Mouse (Mus musculus): ENCODE results near the gene Bco2. TPM values are rescaled to one million over a fixed set of nuclear protein-coding genes. Genes with fewer than 3 reads are reported as not detected.

Bco2 gene
- 1 to 10 TPM; 3.4 to 3.8 TPM for total RNA-seq (2021)

GRCm38 (mm10) chr9:50555094-50555446, at the start of gene Bco2:
Bco2 (minus strand) TSS chr9:50555181.
- intact Hi-C loops (cut with DNase I) = no loop called here
- no peak for DNase-seq (ENCODE audit: low spot score in 2 of 2)

GRCm38 (mm10) chr9:50604338-50604737, 49.4 kb upstream of the Bco2 start:
- no peak for DNase-seq (ENCODE audit: low spot score in 2 of 2)
- intact Hi-C loops (cut with DNase I) = no loop called here

- DNase-seq (ENCODE audit: low spot score in 2 of 2) = no peak
- intact Hi-C loops (cut with DNase I) = no loop called here
These were observed 49.0 kb upstream of the Bco2 start for GRCm38 (mm10) chr9:50603998-50604324.

- intact Hi-C loops (cut with DNase I) = no loop called here
These were observed 48.4 kb upstream of the Bco2 start, which contains the start of the genes Sdhd and Timm8b for GRCm38 (mm10) chr9:50603189-50603997. Sdhd (minus strand) TSS chr9:50603812. Timm8b (plus strand) TSS chr9:50603910.

GRCm38 (mm10) chr9:50602055-50602845, 47.3 kb upstream of the Bco2 start:
- intact Hi-C loops (cut with DNase I) = no loop called here
- no peak for DNase-seq (ENCODE audit: low spot score in 2 of 2)

More at GRCm38 (mm10) chr9:50603189-50603997, 48.4 kb upstream of the Bco2 start, which contains the start of the genes Sdhd and Timm8b:
- peak; percentile 94 to 98 for DNase-seq (ENCODE audit: low spot score in 2 of 2)

DNA sequence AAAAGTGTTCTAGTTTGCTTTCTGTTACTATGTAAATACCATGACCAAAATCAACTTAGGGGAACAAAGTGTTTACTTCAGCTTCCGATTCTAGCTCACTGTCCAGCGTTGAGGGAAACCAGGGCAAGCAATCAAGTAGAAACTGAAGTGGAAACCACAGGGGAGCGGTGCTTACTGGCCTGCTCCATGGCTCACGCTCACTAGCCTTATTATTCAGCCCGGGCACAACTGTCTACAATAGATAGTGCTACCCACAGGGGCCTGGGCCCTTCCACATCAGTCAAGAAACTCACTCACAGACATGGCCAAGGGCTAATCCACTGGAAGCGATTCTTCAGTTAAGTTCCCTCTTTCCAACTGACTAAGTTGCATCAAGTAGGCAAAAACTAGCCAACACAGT, 46.6 kb upstream of the Bco2 start:
- intact Hi-C loops (cut with DNase I) = no loop called here

GRCm38 (mm10) chr9:50596973-50597372, 42.0 kb upstream of the Bco2 start:
- DNase-seq (ENCODE audit: low spot score in 2 of 2) = no peak
- intact Hi-C loops (cut with DNase I) = no loop called here

More for the DNA sequence above, 46.6 kb upstream of the Bco2 start:
- DNase-seq (ENCODE audit: low spot score in 2 of 2) = no peak

DNA sequence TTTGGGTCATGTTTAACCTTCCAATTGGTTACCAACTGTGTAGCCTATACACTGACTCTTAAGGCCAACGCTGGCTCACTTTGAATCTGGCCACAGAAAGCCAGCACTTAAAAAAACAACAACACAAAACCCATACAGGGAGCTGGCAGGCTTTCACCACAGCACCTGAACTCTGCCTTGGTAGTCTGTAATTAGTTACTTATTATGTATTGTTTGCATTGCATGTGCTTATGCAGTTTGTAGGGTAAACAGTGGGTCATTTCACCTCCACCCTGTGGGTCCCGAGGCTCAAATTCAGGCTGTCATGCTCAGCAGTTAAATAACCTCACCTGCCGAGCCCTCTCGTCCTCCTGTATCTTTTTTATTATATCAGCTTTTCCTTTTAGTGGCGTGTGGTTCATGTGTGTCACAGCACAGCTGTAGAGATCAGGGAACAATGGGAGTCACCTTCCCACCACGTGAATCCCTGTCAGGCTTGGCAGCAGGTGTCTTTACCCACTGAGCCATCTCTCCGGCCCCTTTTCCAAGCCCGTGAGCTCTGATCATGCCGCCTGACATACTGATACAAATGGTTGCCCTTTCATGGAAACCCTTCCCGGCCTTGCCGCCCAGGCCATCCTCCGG, 39.9 kb upstream of the Bco2 start:
- DNase-seq (ENCODE audit: low spot score in 2 of 2) = no peak
- intact Hi-C loops (cut with DNase I) = loop anchor here (5.0 kb wide), 1 partner anchor 153 kb away; no protein-coding TSS in a partner anchor

DNA sequence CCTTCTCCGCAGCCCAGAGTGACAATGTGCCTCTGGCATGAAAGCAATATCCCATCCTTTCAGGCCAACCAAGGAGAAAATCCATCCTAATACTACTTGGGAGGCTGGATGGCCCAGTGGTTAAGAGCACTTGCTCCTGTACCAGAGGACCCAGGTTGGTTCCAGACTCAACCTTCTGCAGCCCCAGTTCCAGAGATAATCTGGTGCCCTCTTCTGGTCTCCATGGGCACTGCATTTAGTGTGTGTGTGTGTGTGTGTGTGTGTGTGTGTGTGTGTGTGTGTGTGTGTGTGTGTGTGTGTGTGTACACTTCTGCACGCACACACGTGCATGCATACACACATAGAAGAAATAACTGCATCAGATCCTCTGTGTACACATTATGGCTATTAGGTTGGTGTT, 38.6 kb upstream of the Bco2 start:
- intact Hi-C loops (cut with DNase I) = loop anchor here (5.0 kb wide), 1 partner anchor 151 kb away; no protein-coding TSS in a partner anchor
- DNase-seq (ENCODE audit: low spot score in 2 of 2) = no peak

GRCm38 (mm10) chr9:50592955-50593354, 38.0 kb upstream of the Bco2 start:
- intact Hi-C loops (cut with DNase I) = loop anchor here (5.0 kb wide), 1 partner anchor 151 kb away; no protein-coding TSS in a partner anchor
- no peak for DNase-seq (ENCODE audit: low spot score in 2 of 2)

GRCm38 (mm10) chr9:50590856-50591518, 36.0 kb upstream of the Bco2 start:
- DNase-seq (ENCODE audit: low spot score in 2 of 2) = no peak
- intact Hi-C loops (cut with DNase I) = loop anchor here (5.0 kb wide), 1 partner anchor 149 kb away; no protein-coding TSS in a partner anchor

- intact Hi-C loops (cut with DNase I) = no loop called here
- DNase-seq (ENCODE audit: low spot score in 2 of 2) = no peak
These were observed 32.0 kb upstream of the Bco2 start for GRCm38 (mm10) chr9:50586955-50587354.

- intact Hi-C loops (cut with DNase I) = no loop called here
These were observed 30.3 kb upstream of the Bco2 start for GRCm38 (mm10) chr9:50585145-50585818.

DNA sequence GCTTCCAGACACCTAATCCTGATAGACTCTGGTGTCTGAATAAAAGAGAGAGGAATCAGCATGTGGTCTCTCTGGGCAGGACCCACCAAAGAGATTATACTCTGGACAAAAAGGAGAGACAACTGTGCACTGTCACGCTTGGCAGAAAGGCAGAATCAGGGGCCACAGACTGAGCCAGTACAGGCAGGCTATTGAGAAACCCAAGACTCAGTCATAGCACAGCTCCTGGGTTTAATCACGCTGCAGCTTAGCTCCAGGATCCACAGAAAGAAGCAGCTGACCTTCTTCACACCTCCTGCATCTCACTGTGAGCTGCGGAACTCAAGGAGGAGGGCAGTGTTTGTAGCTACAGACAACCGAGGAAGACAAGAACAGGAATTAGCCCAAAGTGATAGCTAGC, 25.4 kb upstream of the Bco2 start:
- DNase-seq (ENCODE audit: low spot score in 2 of 2) = no peak
- intact Hi-C loops (cut with DNase I) = no loop called here

More at GRCm38 (mm10) chr9:50585145-50585818, 30.3 kb upstream of the Bco2 start:
- no peak for DNase-seq (ENCODE audit: low spot score in 2 of 2)

DNA sequence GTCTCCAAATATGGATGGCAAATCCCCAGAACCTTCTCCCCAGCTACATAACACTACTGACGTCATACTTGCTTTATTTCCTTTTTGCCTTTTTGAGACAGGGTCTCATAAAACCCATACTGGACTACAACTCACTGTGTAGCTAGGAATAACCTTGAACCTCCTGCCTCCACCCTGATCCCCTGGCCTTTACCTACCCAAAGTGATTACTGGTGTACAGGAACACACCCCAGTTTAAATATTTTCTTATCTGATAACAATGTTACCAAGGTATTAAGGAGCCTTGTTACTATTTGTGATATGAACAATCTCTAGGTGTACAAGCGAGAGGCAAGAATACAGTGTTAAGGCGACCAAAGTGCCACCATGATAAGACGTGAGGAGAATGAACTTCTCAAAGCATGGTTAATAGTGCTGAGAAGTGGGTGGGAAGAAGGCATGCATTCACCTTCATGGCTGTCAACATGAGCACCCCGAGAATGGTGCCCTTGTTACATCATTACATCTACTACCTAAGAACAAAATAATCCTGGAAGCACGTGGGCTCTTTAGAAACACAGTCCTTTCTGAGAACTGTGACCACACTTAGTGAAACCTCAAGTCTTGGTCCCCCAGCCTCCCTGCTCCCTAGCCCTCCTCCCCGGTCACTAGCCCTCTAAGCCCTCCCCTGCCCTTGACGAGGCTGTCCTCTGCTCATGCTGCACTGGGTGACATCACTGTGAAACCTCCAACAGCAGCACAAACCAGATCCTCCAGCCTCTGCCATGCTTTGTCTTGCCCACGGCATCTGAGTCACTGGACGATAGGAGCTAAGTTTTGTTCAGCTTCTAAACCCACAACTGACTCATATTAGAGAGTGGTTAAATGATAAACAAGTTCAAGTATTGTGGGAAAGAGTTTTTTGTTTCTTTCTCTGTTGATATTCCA, 14.9 kb upstream of the Bco2 start:
- intact Hi-C loops (cut with DNase I) = no loop called here

DNA sequence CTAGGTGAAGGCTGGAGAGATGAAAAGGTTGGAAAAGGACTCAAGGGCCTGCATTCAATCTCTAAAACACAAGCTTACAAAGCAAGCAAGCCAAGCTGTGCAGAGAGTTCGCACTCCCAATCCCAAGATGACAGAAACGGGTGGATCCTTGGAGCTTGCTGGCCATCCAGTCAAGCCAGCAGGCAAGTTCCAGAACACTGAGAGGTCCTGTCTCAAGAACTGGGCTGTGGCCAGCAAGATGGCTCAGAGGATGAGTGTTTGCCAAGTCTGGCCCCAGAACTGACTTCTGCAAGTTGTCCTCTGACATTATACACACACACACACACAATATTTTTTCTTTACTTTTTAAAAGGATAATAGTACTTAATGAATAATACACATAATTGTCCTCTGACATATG, 12.9 kb upstream of the Bco2 start:
- intact Hi-C loops (cut with DNase I) = no loop called here
- no peak for DNase-seq (ENCODE audit: low spot score in 2 of 2)

More for the DNA sequence above, 14.9 kb upstream of the Bco2 start:
- DNase-seq (ENCODE audit: low spot score in 2 of 2) = no peak

GRCm38 (mm10) chr9:50567372-50567771, 12.4 kb upstream of the Bco2 start:
- intact Hi-C loops (cut with DNase I) = no loop called here

DNA sequence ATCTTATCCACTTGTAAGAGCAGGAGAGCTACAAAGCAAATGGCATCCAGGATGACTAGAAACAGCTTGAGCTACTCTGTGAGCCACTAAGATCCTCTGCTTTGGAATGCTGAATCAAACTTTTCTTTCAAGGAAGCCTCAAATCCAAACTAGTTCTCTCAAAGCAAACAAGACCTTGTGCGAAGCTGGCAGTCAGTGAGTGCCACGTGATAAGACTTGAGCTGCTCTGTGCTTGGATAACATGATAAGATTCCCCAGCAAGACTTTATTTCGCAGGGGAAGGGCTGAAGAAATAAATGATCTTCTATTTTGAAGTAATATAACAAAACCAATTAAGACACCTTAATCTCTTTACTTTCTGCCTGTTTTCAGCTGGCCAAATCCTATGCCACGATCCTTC, 11.0 kb upstream of the Bco2 start:
- no peak for DNase-seq (ENCODE audit: low spot score in 2 of 2)
- intact Hi-C loops (cut with DNase I) = no loop called here

More at GRCm38 (mm10) chr9:50567372-50567771, 12.4 kb upstream of the Bco2 start:
- DNase-seq (ENCODE audit: low spot score in 2 of 2) = no peak
